Mouse (Mus musculus) T-cell, adult 66 days (primary cell): ENCODE measurements around the gene Sypl2. TPM values are rescaled to one million over a fixed set of nuclear protein-coding genes. Genes with fewer than 3 reads are reported as not detected.

Source experiments
- total RNA-seq, 2 experiments: library from RNA; stranded (reverse); gene quantifications; 3 replicates in 1 of 2; 4 replicates in 1 of 2; pipeline ENCODE4 v1.2.4; 2023

The Sypl2 gene
- not detected for total RNA-seq

DNA sequence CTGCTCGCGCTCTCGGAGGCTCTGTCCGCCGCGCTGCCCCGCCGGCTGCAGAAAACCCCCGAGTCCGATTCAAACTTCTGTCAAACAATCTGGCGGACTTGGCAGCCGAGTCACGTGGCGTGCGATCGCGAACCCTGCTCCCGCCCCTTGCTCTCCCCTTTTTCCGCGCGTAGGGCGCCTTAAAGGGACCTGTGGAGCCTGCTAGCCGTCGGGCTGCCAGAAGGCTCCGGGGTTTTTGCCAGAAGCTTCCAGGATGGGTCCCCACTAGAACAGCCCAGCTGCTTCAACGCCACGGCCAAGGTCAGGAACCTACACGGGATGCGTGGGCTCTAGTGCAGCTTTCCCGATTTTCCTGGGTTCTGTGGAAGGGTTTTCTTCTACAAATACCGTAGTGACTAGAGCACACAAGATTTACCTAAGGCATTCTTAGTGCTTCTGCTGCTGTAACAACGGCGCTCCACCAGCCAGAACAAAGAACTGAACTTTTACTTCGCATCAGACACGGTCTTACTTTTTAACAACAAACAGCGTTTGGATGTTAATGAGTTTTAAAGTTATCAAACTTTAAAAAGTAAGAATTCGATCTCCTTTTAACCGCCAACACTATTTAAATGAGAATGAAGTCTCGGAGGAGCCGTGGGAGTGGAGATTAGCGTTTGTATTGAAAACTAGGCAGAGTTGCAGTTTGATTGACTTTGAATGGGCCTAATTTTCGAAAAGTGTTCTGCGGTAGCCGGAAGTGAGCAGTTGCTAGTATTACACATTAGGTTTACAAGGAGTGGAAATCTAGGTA, at the start of gene Sypl2:
Gene Sypl2, minus strand, starts transcription at position 91 of the 793 bp plus-strand sequence.

GRCm38 (mm10) chr3:108256719-108257637, 30.5 kb upstream of the Sypl2 start, which contains the start of gene Psma5:
Psma5 (plus strand) TSS chr3:108256926.

GRCm38 (mm10) chr3:108210771-108211139, 15.7 kb downstream of the Sypl2 start, which contains the start of gene Atxn7l2:
Atxn7l2 (minus strand) TSS chr3:108210934.

DNA sequence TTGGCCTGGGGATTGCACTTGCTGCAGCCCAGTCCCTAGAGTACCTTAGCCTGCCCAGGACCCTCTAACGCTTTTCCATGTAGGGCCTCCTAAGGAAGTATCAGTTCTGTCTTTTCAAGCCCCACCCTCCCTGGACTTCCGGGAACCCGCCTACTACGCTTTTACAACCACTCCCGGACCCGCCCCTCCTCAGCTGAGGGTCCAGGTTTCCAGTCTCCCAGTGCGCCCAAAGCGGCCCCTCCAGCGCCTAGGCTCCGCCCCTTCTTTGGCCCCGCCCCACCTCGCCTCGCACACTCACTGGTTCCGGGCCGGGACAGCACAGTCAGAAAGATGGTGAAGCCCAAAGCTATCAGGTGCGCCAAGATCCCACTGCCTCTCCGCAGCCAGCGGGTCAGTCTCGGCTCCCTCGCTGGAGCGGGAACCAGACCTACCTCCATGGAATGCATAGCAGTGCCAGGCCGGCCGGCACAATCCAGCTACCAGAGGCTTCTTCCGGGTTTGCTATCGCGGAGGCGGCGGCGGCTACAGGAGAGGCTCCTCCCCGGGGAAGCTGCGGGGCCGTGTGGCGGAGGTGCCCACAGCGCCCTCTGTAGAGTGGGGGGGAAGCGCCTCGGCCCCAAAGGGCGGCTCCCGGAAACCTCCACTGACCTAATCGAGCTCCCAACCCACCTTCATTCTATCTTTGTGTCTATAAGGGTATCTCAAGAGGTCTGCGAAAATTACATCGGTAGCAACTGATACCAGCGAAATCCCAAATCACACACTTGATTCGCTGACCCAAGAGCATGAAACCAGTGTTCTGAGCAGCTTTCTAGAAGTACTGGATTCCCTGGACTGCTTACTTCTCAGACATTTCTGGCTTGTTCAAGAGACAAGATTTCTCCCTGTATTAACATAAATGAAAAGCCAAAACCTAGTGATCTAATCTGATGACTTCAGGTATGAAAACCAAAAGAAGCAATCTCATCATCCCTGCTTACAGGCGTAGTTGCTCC, 25.8 kb downstream of the Sypl2 start, which contains the start of gene Cyb561d1:
Gene Cyb561d1, minus strand, starts transcription at position 884 of the 995 bp plus-strand sequence.

DNA sequence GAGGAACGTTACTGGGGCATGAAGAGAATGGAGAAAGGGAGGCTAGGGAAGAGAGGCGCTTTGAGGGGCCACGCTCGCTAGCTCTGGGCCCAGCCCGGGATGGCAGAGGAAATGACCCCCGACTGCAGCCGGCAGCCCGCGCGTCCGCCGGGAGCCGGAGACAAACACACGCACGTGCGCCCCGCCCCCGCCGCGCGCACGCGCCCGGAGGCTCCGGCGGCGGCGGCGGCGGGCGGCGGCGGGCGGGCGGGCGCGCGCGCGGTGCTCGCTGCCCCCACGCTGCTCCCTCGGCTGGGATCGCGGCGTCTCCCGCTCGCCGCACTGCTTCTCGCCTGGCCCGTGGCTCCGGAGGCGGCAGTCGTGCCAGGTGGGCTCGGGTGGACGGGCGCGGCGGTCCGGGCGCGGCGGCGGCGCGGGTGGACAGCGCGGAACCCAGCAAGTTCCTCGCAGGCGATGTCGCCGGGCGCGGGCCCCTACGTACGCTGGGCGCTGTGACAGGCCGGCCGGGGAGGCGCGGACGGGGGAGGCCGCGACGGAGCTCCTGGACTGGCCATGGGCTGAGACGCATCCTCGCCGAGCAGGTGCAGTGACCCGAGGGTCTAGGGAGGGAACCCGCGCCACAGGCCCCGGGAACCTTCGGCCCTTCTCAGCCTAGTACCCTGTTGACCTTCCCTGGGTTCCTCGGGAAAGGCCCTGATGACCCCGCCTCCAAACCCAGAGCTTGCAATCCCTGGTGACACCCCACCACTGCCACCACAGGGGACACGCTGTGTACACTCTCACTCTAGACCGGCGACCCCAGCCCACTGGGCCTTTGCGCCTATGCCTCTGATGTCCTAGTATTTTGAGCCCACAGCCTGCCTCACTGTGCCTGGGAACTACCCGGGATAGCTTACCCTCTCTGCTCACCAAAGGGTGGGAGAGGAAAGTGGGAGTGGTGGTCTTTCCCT, 40.1 kb downstream of the Sypl2 start, which contains the start of gene Amigo1:
Gene Amigo1, plus strand, starts transcription at position 238 of the 950 bp plus-strand sequence.

Other genes starting within 250 kb of the Sypl2 start
- gene Gstm2, start 240.2 kb downstream of the Sypl2 start, total RNA-seq = not detected
- gene Gstm1, start 208.7 kb downstream of the Sypl2 start, total RNA-seq = 1 to 10 TPM; 3.6 to 4.9 TPM
- gene Gstm4, start 181.8 kb downstream of the Sypl2 start, total RNA-seq = 1 to 10 TPM; 2.3 to 2.4 TPM
- 10 to 100 TPM; 35.9 TPM for gene Ampd2, start 140.0 kb downstream of the Sypl2 start, total RNA-seq
- not detected for gene Gnat2, start 133.9 kb downstream of the Sypl2 start, total RNA-seq
- gene Gnai3, start 80.5 kb downstream of the Sypl2 start, total RNA-seq = 10 to 100 TPM; 86.8 to 86.9 TPM
- gene Gpr61, start 71.8 kb downstream of the Sypl2 start, total RNA-seq = not detected
- gene Amigo1, start 40.3 kb downstream of the Sypl2 start, total RNA-seq = 1 to 10 TPM; 3.1 to 3.5 TPM
- gene Cyb561d1, start 25.4 kb downstream of the Sypl2 start, total RNA-seq = 10 to 100 TPM; 32.9 to 35.3 TPM
- gene Atxn7l2, start 15.7 kb downstream of the Sypl2 start, total RNA-seq = 10 to 100 TPM; 30.2 to 37.6 TPM
- gene Psma5, start 30.3 kb upstream of the Sypl2 start, total RNA-seq = 10 to 100 TPM; 42.1 to 49.7 TPM
- 1 to 10 TPM in 1 of 2 experiments, under 1 TPM in 1; 0.68 to 1.1 TPM for gene Sort1, start 57.4 kb upstream of the Sypl2 start, total RNA-seq
- gene Mybphl, start 138.3 kb upstream of the Sypl2 start, total RNA-seq = not detected
- under 1 TPM; 0.82 to 0.89 TPM for gene Psrc1, start 157.2 kb upstream of the Sypl2 start, total RNA-seq
- 10 to 100 TPM in 1 of 2 experiments, 1 to 10 TPM in 1; 9.2 to 12.4 TPM for gene Celsr2, start 188.9 kb upstream of the Sypl2 start, total RNA-seq
- gene Sars, start 218.6 kb upstream of the Sypl2 start, total RNA-seq = 100 to 1,000 TPM; 158 to 162 TPM